8 mouse cellular contexts compared by ENCODE assay signal in genomic region chr8:72295679-72296078, GRCm38 (mm10). TPM values are rescaled to one million over a fixed set of nuclear protein-coding genes. Genes with fewer than 3 reads are reported as not detected.
DNase-seq lines count a peak whose midpoint lies in the region; ATAC-seq and TF ChIP-seq lines count a peak whose summit lies in the region.

No protein-coding gene starts in this region.

- TF ChIP-seq CTCF in cortical plate, adult 2 months (IDR thresholded peaks at IDR 0.05; ENCODE audit: extremely low read depth, insufficient read depth, low read length) = no peak
- TF ChIP-seq CTCF in kidney, postnatal 0 days (IDR thresholded peaks at IDR 0.05; ENCODE audit: low read depth) = no peak

- 32% methylated on average over 8 of the region's 8 CpGs for WGBS in kidney, postnatal 0 days

- H3K27ac ChIP-seq in cortical plate, adult 2 months (ENCODE audit: insufficient read depth, low read length) = peak overlapping the region; percentile 52; the same call in 1 of the 2 replicates
- H3K27ac ChIP-seq in kidney, postnatal 0 days = peak overlapping the region; percentile 68

- peak; percentile 37 to 39 for DNase-seq in spleen, adult 18-20 months
- no peak for DNase-seq in spleen, adult 12 weeks (ENCODE audit: low spot score)
- peak; percentile 99 for DNase-seq in heart, adult 8-10 months (ENCODE audit: low spot score)
- DNase-seq in kidney, postnatal 0 days (ENCODE audit: low spot score) = peak; percentile 92
- DNase-seq in liver = peak; percentile 45
- DNase-seq in thymus, postnatal 14 days = peak; percentile 67

- no peaks in the 10 kb centered on the region for H3K79me2 ChIP-seq in myocyte (ENCODE audit: control insufficient read depth, insufficient read depth)

- peak; percentile 72 for TF ChIP-seq POLR2A in cortical plate, adult 2 months (IDR thresholded peaks at IDR 0.05; ENCODE audit: extremely low read depth, insufficient read depth, low read length)
- TF ChIP-seq POLR2A in myocyte (IDR thresholded peaks at IDR 0.05; ENCODE audit: insufficient read length, low read depth) = no peak

- H3K4me1 ChIP-seq in cortical plate, adult 2 months (ENCODE audit: control insufficient read depth, insufficient read depth, low read length) = no peaks in the 10 kb centered on the region
- H3K4me1 ChIP-seq in kidney, postnatal 0 days (replicated peaks; ENCODE audit: insufficient read depth, low read length) = no peaks in the 10 kb centered on the region

- no peaks in the 10 kb centered on the region for H3K9me3 ChIP-seq in kidney, postnatal 0 days (replicated peaks; ENCODE audit: low read length)

- H3K4me3 ChIP-seq in cortical plate, adult 2 months (ENCODE audit: insufficient read depth, low read length) = no peak overlapping the region
- H3K4me3 ChIP-seq in kidney, postnatal 0 days (replicated peaks; ENCODE audit: low read depth, low read length) = no peak overlapping the region
- no peak overlapping the region for H3K4me3 ChIP-seq in myocyte

- no peak overlapping the region for H3K9ac ChIP-seq in kidney, postnatal 0 days (ENCODE audit: low read depth, low read length)

- no peak overlapping the region for H3ac ChIP-seq in myocyte (ENCODE audit: control insufficient read depth, insufficient read length)

- H3K4me2 ChIP-seq in kidney, postnatal 0 days (ENCODE audit: low read length) = 0 out of 2 replicates have a peak overlapping the region, but pooled peaks have one; percentile 21
- H3K4me2 ChIP-seq in myocyte (ENCODE audit: low read depth) = peak overlapping the region; percentile 48

- no peaks in the 10 kb centered on the region for H3K36me3 ChIP-seq in kidney, postnatal 0 days (ENCODE audit: insufficient read depth, low read length)
- H3K36me3 ChIP-seq in myocyte (ENCODE audit: control insufficient read depth, insufficient read depth) = no peaks in the 10 kb centered on the region

- ATAC-seq in kidney, postnatal 0 days (replicated peaks; ENCODE audit: low FRiP score, low read depth) = peak; percentile 77

- H3K27me3 ChIP-seq in kidney, postnatal 0 days (ENCODE audit: insufficient read depth, low read length) = no peaks in the 10 kb centered on the region
- no peaks in the 10 kb centered on the region for H3K27me3 ChIP-seq in myocyte (ENCODE audit: control insufficient read depth, insufficient read depth, insufficient read length)

TF ChIP-seq in myocyte, 11 proteins besides CTCF, POLR2A, EP300 and RAD21:
- no peak for TF ChIP-seq USF1 (IDR thresholded peaks at IDR 0.05; ENCODE audit: low read depth)
- TF ChIP-seq SRF (IDR thresholded peaks at IDR 0.05; ENCODE audit: control insufficient read depth, insufficient read length, low read depth) = no peak
- TF ChIP-seq MYOD1 (IDR thresholded peaks at IDR 0.05; ENCODE audit: control insufficient read depth in 1 of 3, insufficient read length in 2 of 3, low read depth in 2 of 3) = peak in 2 of 3 experiments; percentile 68 to 84
- no peak for TF ChIP-seq POLR2AphosphoS2 (IDR thresholded peaks at IDR 0.05; ENCODE audit: insufficient read length, low read depth)
- TF ChIP-seq CEBPB (IDR thresholded peaks at IDR 0.05; ENCODE audit: insufficient read depth, poor library complexity, severe bottlenecking) = no peak
- no peak for TF ChIP-seq E2F4 (IDR thresholded peaks at IDR 0.05; ENCODE audit: insufficient read depth)
- peak in 2 of 3 experiments; percentile 50 to 71 for TF ChIP-seq MYOG (IDR thresholded peaks at IDR 0.05; ENCODE audit: control insufficient read depth in 1 of 3, insufficient read depth in 1 of 3, insufficient read length in 2 of 3, low read depth in 2 of 3)
- no peak for TF ChIP-seq TCF3 (IDR thresholded peaks at IDR 0.05; ENCODE audit: insufficient read length, low read depth)
- no peak for TF ChIP-seq REST (IDR thresholded peaks at IDR 0.05; ENCODE audit: insufficient read depth, insufficient read length)
- TF ChIP-seq MAX (IDR thresholded peaks at IDR 0.05; ENCODE audit: low read depth) = no peak
- TF ChIP-seq TCF12 (IDR thresholded peaks at IDR 0.05; ENCODE audit: insufficient read depth, poor library complexity, severe bottlenecking) = no peak
TF ChIP-seq in myocyte: peak in this region for 2.

RNA-seq across cellular contexts. Expression of gene Gm10282, which starts 9.4 kb away (rescaled TPM):
- 5.3 and 5.4 TPM in 2 replicates for polyA plus RNA-seq in cortical plate, adult 2 months (2012; rRNA removed)
- 1 to 10 TPM; 5.4 to 8.3 (median 7.5) TPM for total RNA-seq in heart, adult 8-10 months (2022)
- polyA plus RNA-seq in kidney, postnatal 0 days (2015; fragmentation: Nextera tagmentation; extraction: Ambion mirVana) = 22.2 and 22.8 TPM in 2 replicates
- 63.4 TPM for polyA plus RNA-seq in myocyte (2012; fragmentation: generic; extraction: Trizol)

RNA-seq across cellular contexts. Expression of gene Klf2, which starts 23.2 kb away (rescaled TPM):
- 11.7 and 14.7 TPM in 2 replicates for polyA plus RNA-seq in cortical plate, adult 2 months (2012; rRNA removed)
- total RNA-seq in heart, adult 8-10 months (2022) = 10 to 100 TPM; 40.3 to 74.6 (median 52.7) TPM
- 24.7 and 31.9 TPM in 2 replicates for polyA plus RNA-seq in kidney, postnatal 0 days (2015; fragmentation: Nextera tagmentation; extraction: Ambion mirVana)
- 9.8 TPM for polyA plus RNA-seq in myocyte (2012; fragmentation: generic; extraction: Trizol)

RNA-seq across cellular contexts. Expression of gene Ap1m1, which starts 55.9 kb away (rescaled TPM):
- 101 and 104 TPM in 2 replicates for polyA plus RNA-seq in cortical plate, adult 2 months (2012; rRNA removed)
- total RNA-seq in heart, adult 8-10 months (2022) = 10 to 100 TPM; 42.0 to 48.4 (median 43.4) TPM
- 93.0 and 103 TPM in 2 replicates for polyA plus RNA-seq in kidney, postnatal 0 days (2015; fragmentation: Nextera tagmentation; extraction: Ambion mirVana)
- polyA plus RNA-seq in myocyte (2012; fragmentation: generic; extraction: Trizol) = 57.8 TPM
